Mouse (Mus musculus) cerebellum, postnatal 14 days (tissue): ENCODE results near the gene Scn4b.

Experiments used
- DNase-seq, 2 experiments: peaks; one replicate each; pipeline ENCODE4 v3.0.0; 2021; ENCODE audit warnings: mixed read lengths in 2 of 2

Gene Scn4b

DNA sequence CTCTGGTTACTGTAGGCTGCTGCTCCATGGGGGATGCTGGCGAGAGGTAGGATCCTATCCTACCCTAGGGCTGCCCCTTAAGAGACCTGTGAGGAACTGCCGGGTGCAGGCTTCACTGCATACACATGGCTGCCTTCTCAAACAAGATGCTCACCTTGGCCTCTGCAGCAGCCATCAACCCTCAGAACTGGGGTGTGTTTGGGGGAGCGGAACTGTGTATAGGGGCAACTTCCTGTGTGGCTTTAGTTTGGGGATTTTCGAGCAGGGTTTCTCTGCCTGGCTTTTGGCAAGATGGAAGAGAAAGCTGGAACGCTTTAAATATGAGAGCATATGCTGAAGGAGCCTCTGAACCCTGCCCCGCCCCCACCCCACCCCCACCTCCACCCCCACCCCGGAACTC lies 11.3 kb upstream of the Scn4b start:
- no peak for DNase-seq

DNA sequence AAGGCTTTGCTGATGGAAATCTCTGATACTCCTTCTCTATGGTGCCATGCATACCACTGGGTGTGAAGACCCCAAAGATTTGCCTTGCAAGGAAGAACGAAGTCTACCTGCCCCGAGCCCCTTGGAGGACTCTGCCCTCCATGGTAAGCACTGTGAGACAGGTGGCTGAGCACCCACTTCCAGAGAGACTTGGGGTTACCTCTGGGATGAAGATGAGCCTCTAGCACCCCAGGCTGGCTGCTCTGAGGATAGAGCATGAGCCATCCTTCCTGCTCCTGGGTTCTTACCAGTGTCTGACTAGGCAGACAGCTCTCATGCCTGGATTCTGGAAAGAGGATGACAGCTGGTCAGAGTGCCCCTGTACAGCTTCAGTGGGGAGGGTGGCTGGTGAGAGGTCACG lies 8.1 kb upstream of the Scn4b start:
- DNase-seq: no peak

DNA sequence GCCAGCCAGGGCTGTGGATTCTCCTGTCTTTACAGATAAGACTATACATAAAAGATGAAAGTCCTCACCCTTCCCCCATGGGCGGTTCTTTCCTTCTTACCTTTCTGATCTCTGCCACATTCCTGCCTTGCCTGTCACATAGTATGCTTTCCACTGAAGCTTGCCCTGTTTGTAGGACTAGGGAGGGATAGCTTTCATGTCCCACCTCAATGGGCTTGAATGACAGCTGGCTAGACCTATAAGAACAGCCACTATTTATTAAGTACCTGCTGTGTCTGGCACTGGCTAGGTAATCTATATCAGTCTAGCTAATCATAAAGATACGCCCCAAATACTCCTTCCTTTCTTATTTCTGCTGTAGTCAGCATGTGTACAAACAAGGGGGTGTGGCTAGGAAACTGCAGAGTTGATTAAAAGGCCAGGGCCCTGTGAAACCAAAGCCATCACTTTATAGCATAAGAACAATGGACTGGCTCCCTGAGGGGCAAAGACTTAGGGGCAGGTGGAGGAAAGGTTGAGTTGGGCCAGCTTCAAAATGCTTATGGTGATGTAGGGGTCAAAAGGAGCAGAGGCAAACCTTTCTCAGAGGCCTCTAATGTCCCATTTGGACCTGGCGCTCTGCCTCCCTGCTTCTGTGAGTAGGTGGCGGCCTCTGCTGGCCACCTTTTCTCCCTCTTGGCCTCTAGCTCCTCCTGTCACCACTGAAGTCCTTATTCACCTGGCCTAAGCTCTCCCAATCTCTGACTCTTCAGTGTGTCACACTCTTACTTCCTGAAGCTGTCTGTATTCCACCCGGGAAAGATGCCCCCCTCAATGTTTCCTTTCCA lies 4.5 kb upstream of the Scn4b start:
- peak; percentile 86 to 92 for DNase-seq

DNA sequence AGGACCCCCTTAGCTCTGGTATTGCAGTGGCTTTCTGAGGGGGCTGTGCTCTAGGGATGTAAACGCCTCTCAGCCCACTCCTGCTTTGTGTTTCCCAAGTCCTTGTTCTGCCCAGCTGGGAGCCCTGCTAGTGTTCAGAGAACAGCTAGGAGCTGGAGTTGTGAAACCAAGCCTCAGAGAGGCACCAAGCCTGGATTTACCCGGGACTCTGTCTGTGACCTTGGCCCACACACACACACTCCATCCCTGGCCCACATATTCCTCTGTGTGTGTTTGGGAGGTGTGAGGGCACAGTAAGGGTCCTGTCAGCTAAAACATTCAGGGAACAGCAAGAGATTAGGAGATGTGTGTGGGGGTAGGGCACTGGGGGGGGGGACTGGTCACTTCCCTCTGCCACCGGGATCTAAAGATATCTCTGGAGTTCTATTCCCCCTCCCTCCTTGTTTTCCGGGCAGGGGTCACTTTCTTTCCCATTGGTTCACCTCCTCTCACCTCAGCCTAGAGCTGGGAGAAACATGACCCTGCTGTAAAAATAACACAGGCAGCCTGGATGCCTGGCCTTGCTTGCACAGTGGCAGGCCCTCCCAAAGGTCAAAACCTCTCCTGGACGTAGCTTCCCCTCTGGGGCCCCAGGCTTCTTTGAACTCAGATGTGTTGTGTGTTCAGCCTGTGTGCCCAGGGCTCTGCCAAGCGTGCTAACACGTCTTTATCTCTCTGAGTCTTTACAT lies 1.6 kb upstream of the Scn4b start:
- DNase-seq: no peak

DNA sequence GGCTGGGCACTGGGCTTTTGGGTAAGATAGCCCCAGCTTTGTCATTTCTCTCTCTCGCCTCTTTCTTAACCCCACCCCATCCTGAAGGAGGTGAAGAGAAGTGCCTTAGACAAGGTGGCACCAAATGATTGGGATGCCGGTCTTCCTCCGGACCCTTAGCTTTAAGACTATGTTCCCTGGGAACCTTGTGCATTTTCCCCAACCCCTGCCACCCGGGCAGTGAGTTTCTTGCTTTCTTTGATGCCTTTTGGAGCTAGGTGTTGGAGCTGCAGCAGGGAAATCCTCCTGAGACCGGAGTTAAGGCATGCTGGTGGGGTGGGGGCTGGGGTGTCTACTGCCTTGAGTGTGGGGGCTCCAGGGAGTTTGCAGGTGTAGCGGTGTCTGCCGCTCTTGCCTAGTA lies 887 bp downstream of the Scn4b start:
- DNase-seq: no peak

DNA sequence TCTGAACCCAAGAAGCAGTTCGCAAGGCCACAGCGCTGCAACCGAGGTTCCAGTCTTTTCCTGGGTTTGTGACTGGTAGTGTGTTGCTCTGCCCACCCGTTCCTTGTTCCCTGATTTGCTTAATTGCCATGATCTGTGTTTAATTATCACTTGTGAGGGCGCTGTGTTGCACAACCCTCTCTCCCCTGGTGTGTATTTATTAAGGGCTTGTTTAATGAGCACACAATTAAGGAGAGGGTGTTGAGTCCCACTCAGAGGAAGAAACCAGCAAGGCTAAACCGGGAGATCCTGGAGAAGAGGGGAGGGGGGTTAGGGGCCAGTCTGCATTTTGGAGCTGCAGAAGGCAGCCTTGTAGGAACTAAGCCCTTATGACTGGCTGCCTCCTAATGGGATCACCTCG lies 2.8 kb downstream of the Scn4b start:
- DNase-seq: no peak

DNA sequence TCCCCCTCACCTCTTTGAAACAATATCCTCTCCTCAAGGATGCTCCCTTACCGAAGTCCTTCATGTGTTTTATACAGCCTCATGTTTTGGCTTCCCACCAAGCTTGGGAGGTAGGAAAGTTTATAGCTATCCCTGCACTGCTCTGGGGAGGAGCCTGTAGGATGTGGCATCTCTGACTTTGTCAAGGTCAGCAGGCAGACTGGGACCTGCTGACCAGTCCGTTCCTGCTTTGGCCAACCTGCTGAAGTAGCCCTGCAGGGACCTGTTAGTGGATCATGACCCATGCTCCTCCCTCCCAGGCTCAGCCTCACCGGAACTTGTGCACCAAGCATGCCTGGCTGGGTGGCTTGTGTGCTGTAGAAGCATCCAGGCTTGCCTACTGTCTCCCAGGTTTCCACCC lies 4.5 kb downstream of the Scn4b start:
- no peak for DNase-seq

DNA sequence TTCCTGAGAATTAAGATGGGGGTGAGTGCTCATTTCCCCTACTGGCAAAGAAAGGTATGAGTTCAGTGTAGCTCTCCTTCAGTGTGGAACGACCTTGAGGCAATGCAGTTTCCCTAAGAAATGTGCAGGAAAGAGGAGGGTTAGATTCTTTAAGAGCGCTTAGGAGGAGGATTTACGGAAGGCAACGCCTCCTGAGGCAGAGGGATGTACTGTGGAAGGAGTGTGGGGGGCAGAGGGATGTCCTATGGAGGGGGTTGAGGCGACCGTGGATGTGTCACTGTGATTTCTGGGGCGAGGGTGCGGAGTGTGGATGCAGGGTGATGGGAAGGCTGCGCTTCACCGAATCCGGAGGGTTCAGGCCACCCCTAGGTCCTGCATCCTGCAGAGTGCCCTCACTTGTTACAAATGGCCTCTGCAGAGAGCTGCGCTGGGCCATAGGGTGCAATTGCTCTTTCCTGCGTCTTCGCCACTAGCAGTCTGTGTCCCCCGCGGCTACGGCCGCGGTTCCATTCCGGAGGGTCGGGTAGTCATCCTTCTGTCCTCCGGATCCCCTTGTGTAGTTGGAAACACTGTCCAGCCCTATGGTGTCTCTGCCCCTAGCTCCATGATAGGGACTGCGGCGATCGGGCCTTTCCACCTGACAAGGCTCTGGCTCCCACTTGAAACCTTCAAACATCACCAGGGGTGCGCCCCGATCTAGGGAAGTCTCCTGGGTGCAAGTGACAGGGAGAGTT lies 7.5 kb downstream of the Scn4b start:
- DNase-seq: peak in 1 of 2 experiments; percentile 20

DNA sequence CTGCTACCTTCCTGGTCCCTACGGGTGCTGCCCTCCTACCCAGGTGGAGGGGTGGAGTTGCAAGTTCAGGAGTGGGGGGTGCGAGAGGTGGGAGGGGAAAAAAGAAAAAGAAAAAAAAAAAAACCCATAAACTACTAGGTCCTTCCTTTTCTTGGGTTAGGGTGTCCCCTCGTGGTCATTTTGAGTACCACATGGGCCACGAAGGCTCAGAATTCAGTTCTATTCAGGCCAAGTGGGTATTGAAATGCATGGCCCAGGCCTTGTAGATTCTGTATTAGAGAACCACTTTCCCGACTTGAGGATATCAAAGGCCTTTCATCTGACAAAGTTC lies 8.0 kb downstream of the Scn4b start:
- peak; percentile 89 to 93 for DNase-seq

DNA sequence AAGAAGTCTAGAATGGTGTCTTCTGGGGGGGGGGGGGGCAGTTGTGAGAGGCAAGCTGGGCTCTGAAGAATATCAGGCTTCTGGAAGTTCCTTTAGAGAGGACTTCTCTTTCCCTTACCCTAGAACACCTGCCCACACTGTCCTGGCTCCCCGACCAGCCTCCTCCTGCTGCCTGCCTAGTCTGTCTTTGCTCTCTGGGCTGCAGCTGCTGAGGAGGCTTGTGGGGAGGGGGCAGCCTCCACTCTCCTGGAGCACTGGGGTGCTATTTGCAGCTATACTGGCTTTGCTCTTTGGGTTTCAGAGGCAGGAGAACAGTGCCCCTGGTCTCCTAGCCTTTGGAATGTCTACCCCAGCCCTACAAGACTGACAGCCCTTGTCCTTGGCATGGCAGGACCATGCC lies 12.7 kb downstream of the Scn4b start:
- no peak for DNase-seq

DNA sequence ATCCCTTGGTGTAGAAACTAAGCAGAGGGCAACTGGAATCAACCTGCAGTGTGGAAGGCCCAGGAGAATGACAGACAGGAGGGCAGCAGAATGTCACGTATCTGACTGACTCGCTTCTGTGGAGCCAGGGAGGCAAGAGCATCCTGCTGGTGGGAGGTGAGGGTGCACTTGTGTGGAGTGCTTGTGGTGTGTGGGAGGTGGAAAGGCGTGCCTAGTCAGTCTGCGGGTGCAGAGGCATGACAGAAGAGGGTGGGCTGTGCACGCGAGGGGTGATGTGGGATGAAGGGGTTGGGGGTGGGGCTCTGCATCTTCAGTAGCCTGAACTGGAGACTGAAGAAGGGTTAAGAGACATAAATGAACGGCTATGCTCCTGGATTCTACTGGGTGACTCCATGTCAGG lies 15.2 kb downstream of the Scn4b start:
- DNase-seq: no peak

DNA sequence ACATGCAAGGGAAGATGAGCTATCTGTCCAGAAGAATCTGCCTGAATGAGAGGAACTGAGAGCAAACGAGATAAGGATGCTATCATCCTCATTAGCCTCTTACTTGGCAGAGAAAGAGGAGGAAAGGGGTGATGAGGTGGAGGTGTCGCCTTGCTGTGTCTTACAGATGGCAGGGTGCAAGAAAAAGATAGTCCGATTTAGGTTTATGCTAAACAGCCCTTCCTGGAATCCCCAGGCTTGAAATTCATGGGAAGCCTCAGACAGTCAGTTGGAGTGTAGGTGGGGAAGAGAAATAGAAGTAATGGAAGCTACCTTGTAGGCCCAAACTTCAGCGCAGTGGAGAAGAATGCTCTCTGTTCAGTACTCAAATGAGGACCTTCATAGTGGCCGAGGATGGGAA lies 29.7 kb downstream of the Scn4b start:
- DNase-seq: no peak

DNA sequence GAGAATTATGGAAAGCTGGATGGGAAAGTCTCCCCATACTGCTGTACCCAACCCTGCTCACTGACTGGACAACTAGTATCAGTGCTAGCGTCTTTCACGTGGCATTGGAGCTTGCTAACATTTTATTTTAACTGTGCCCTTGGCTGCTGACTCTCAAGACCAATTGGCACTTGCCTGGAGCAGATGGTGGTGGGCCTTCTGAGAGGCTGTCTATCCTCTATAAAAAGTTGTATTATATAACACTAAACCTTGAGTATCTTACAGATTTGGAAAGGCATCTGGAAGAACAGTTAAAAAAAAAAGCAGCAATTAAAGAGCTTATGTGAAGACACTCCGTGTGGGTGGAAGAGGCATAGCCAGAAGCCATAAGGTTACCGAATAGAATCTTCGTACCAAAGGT lies 32.0 kb downstream of the Scn4b start:
- no peak for DNase-seq

DNA sequence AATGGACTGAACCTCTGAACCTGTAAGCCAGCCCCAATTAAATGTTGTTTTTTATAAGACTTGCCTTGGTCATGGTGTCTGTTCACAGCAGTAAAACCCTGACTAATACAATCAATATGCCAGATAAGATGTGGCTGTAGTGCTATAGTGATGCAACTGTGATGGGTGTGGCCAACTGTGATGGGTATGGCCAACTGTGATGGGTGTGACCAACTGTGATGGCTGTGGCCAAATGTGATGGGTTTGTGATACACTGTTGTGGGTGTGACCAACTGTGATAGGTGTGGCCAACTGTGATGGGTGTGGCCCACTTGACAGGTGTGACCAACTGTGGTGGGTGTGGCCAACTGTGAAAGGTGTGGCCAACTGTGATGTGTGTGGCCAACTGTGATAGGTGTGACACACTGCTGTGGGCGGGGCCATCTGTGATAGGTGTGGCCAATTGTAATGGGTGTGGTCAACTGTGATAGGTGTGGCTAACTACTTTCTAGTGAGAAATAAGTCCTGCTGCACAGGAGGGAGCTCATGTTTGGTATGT lies 32.9 kb downstream of the Scn4b start:
- no peak for DNase-seq

DNA sequence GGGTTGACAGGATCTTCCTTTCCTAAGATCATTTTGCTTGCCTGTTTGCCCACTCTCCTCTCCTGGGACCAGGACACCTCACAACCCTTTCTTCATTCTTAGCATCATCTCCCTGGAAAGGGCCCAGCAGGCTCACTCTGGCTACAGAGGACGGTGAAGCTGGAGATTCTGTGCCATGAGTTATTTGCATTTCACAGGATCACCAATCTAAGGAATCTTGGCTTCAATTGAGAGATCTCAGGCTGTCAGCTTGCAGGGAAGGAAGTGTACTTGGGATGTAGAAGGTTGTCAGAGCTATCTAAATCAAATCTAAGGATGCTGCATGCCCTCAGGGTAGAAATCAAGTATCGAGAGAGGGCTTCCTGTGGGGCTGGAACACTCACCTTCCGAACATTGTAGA lies 35.3 kb downstream of the Scn4b start:
- no peak for DNase-seq

DNA sequence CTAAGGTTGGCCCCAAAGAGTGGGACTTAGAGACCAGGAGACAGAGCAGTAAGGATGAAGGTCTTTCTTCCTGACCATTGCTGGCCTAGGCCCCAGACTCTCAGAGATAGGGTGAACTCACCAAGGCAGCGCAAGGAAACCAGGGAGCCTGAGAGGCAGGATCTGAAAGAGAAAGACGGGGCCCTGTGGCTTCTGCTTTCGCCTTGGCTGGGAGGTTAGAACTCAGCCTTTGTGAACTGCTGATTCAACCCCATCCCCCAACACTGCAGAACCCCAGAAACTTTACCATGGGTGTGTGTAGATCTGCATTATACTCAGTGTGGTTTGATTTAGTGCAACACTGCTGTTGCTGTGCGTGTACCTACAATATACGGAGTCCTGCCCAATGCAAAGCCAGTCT lies 41.1 kb downstream of the Scn4b start:
- no peak for DNase-seq

DNA sequence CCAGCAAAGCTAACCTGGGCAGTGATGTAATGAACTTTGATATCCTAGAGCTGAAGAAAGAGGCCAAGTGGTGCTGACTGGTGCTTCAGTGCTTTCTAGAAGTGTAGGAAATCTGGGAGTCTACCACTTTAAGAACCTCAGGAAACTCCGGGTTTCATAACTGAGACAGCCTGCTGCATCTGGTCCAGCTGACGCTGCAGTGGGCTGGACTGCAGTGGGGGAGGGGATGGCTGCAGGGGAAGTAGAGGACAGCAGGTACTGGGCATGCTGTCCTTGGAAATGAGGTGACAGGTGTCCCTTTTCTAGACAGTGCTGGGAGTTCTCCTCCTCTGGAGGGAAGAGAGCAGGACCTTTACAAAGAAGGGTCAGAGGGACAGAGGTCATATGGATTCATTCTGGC lies 43.6 kb downstream of the Scn4b start, which contains the start of gene BC049352:
Gene BC049352, plus strand, starts transcription at position 238 of the 400 bp plus-strand sequence.
- no peak for DNase-seq

DNA sequence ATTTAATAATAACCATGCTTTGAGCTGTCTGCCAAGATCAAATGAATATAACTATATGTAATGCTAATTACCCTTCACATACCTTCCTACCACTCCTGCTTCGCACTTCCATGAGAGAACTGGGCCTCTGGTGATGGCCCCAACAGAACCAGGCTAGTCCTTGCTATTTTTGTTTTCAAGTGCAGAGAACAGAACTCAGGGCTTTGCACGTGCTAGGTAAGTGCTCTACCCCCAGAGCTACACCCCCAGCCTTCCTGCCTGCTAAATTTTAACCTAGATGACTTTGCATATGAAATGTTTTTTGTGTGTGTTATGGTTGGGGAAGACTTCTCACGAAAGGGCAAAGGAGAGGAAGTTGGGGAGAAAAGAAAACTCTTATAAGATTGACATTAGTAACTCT lies 44.3 kb downstream of the Scn4b start:
- DNase-seq: no peak

DNA sequence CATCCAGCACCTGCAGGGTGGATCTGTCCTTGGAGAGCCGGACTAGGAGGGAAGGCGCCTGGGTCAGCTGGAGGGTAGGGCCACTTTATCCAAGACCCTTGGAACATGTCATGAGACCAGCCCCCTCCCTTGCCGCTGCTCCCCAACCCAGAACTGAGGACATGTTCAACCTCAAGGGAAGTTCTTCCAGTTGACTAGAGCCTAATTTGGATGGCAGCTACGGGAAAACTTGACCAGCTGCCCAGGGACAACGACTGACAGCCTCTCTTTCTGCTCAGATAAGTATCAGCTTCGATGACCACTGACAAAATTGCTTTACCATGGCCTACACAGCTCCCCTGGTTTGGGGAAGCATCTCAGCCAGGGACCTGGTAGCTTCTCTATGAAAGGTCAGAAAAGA lies 45.1 kb downstream of the Scn4b start:
- peak; percentile 57 to 70 for DNase-seq

DNA sequence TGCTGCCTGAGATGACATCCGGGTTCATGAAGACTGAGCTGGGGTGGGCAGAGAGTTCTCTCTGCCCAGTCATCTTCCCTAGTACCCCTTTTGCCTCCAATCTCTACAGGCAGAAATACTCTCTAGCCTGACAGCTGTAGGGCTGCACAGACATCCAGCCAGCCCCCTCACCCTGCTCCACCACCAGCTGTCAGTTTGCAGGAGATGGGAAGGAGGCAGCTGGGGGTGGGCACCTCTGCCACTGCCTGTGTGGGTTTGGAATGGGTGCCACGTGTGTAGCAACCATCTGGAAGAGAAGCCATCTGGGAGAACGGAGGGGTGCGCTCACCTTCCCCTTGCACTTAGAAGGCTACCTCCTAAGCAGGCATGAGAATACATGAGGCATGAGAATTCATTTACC lies 47.1 kb downstream of the Scn4b start:
- no peak for DNase-seq

DNA sequence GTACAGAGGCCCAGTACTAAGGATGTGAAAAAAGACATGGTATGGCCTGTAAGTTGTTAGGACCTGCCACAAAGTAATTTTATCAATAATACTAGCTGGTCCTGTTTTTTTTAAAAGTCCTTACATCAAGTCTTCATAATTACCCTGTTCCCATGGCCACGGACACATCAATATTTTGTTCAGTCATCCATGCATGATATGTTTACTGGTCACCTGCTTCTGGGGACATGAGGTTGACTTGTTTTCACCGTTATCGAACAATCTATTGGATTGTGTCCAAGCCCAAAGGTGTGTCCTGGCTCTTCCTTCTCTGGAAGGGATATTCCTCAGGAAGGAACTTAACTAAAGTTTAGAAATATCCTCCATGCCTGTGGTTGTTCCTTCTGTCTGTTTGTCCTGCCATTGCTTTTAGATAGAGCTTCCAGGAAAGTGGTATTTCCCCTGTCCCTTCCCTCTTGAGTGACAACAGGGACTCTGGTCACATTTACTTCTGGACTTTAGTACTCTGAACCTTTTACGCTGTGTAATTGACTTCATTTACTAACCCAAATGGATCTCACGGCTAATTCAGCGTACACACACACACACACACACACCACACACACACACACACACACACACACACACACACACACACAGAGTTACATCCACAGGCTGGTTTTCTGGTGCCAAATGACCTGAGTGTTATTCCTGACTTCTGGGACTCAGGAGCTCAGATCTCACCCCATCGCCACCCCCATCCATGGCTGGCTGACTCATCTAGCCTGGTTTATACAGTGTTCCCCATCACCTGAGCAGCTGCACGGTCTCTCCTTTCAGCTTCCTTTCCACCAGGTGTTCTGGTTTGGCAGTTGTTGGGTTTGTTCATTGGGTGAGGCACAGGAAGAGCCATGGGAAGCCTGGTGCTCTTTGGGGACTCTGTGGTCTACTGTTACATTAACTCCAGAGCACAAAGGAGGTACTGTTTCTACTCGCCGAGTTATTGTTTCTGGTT lies 50.7 kb downstream of the Scn4b start:
- no peak for DNase-seq

DNA sequence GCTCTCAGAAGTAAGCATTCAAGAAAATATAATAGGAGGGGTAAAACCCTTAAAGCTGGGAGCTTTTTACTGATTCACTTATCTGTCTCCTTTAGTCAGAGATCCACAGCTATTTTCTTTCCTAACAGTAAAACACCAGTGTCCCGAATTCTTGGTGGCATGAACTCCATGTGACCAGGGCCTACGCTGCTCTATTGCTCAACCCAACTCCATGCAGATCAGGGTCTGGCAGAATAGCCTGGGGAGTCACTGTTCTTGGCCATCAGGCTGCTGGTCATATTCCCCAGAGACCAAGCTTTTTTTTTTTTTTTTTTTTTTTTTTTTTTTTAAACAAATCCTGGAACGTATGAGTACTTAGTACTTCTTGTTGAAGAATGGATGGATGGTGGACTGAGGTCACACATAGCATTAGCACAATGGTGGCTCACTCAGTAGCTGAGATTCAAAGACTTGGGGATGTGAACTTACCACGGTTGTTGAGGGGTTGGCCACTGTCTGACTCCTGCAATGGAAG lies 51.5 kb downstream of the Scn4b start:
- no peak for DNase-seq
